Mouse (Mus musculus) hindbrain, postnatal 0 days (tissue): ENCODE data around the gene Lamp1. TPM values are rescaled to one million over a fixed set of nuclear protein-coding genes. Genes with fewer than 3 reads are reported as not detected.

Experiments used
- ATAC-seq: fragments of 200-750 bp; cut with Nextera tagmentation; 2 replicates; pipeline ENCODE4 v1.8.0; 2017; ENCODE audit warnings: mild to moderate bottlenecking, moderate TSS enrichment, moderate library complexity
- DNase-seq: peaks from one replicate; pipeline ENCODE4 v3.0.0-alpha.2; 2015; ENCODE audit warnings: low spot score
- H3K27ac ChIP-seq: fragments of 300-500 bp; sonication (generic); 2 replicates; pipeline ENCODE4 v1.5.1; 2014; ENCODE audit warnings: mild to moderate bottlenecking
- H3K27me3 ChIP-seq: fragments of 300-500 bp; sonication (generic); 2 replicates; pipeline ENCODE4 v1.6.1; 2014; ENCODE audit warnings: low read length, mixed read lengths; ENCODE audit not compliant: insufficient read depth
- H3K36me3 ChIP-seq: fragments of 300-500 bp; sonication (generic); 2 replicates; pipeline ENCODE4 v1.6.1; 2014; ENCODE audit warnings: low read length, mixed read lengths; ENCODE audit not compliant: insufficient read depth
- H3K4me1 ChIP-seq: fragments of 300-500 bp; sonication (generic); 2 replicates; pipeline ENCODE4 v1.6.1; 2014; ENCODE audit warnings: antibody characterized with exemption, low read length, mixed read lengths; ENCODE audit not compliant: insufficient read depth
- H3K4me2 ChIP-seq: fragments of 300-500 bp; sonication (generic); 2 replicates; pipeline ENCODE4 v1.6.1; 2014; ENCODE audit warnings: low read depth, mild to moderate bottlenecking, low read length, moderate library complexity, mixed read lengths
- H3K4me3 ChIP-seq: fragments of 300-500 bp; sonication (generic); 2 replicates; pipeline ENCODE4 v1.5.1; 2014; ENCODE audit warnings: low read length
- H3K9ac ChIP-seq: fragments of 300-500 bp; sonication (generic); replicated peaks from 2 replicates; pipeline ENCODE4 v1.6.1; 2014; ENCODE audit warnings: mild to moderate bottlenecking, low read length, moderate library complexity, mixed read lengths
- H3K9me3 ChIP-seq: fragments of 300-500 bp; sonication (generic); 2 replicates; pipeline ENCODE4 v1.6.1; 2016; ENCODE audit warnings: low read length, mixed read lengths
- CTCF ChIP-seq: IDR thresholded peaks from 2 replicates; pipeline ENCODE4 v1.5.1; 2016; ENCODE audit warnings: antibody characterized with exemption, control low read depth, low read depth
- WGBS: fragments of 180-500 bp; shearing (Covaris S2); extraction: QIAGEN DNeasy Blood & Tissue Kit; methylation state at CpG from one replicate; pipeline ENCODE4 v1.1.7; 2014; 5-methylcytosine and 5-hydroxymethylcytosine counted together
- polyA plus RNA-seq: library from polyadenylated mRNA; unstranded; fragments of >200 nt; fragmentation: Nextera tagmentation; extraction: Ambion mirVana; gene quantifications from 2 replicates; pipeline ENCODE4 v1.2.1, GENCODE M21; 2015
- total RNA-seq: library from RNA; depleted of rRNA; stranded (reverse); fragments of >200 nt; gene quantifications from 2 replicates; pipeline ENCODE4 v1.2.3, GENCODE M21; 2014; rRNA removed

Gene Lamp1
- total RNA-seq (317 and 341 TPM in 2 replicates), polyA plus RNA-seq (400 and 402 TPM in 2 replicates)

DNA sequence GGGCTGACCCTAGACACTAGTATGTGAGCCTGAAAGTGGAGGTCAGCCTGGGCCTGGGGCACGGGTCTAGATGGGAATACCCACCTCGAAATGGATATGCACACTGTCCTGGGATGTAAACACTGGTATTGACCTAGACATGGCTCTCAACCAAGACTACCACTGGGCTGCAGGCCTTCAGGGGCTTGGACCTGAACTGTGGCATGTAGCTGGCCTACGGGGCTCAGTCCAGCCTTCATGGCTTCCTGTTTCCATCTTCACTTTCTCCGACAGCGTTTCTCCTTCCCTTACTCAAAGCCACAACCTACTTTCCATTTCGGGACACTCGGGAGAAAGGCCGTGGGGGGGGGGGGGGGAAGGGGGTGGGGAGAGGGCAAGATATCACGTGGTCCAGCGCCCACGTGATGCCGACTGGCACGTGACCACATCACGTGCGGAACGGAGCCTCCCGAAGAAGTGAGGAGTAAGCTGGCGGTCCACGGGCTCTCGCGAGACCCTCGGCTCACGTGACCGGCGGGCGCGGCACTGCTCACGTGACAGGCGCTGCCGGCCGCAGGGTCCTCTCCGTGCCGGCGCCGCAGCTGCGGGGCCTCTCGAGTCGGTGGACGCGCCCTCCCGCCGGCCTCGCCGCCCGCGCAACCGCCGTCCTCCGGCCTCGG, at the start of gene Lamp1:
Gene Lamp1 (plus strand): TSS at position 444 of the 659 bp plus-strand sequence.
- Histone ChIP-seq H3K9me3 (no peaks in the 10 kb centered on the region), H3K4me2 (peak within 1 kb of the TSS; percentile 87), H3K4me1 (no peaks in the 10 kb centered on the region), H3K27ac (peak within 1 kb of the TSS; percentile 83), H3K4me3 (peak within 1 kb of the TSS; percentile 72), H3K9ac (peak within 1 kb of the TSS; percentile 82), H3K27me3 (no peaks in the 10 kb centered on the region), H3K36me3 (no peaks in the 10 kb centered on the region)
- ATAC-seq (peak; percentile 98), DNase-seq (peak; percentile 100)
- no peak for TF ChIP-seq CTCF
- WGBS: 2% methylated on average over 50 of the region's 50 CpGs

DNA sequence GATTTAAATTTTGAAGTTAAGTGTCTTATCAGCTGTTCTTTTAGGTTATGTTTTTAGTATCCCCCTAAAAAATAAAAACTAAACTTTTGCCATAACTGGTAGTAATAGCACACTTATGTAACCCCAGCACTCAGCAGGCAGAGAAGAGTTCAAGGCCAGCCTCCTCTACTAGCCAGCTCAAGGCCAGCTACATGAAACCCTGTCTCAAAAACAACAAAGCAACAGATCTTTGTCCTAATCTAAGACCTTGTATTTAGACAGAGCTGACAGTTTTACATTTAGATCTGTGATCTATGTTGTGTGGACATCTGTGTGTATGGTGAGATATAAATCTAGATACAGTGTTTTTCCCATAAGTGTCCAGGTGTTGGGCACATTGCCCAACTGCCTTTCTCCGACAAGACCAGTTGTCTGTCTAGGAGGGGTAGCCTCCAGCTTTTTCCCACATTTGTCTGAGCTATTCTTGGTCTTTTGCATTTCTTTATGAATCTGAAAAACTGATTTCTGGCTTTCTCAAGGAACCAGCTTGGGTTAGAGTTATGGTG, 49.5 kb upstream of the Lamp1 start:
- no peaks in the 10 kb centered on the region for H3K36me3 ChIP-seq
- H3K9me3 ChIP-seq: no peaks in the 10 kb centered on the region
- no peak overlapping the region for H3K4me2 ChIP-seq
- 58% methylated on average over 1 of the region's 1 CpGs for WGBS
- no peak overlapping the region for H3K27ac ChIP-seq
- H3K4me3 ChIP-seq: no peak overlapping the region
- no peak for ATAC-seq
- no peak for TF ChIP-seq CTCF
- peaks cover 7% of the 10 kb centered on the region; the same call in 1 of the 2 replicates for H3K4me1 ChIP-seq
- H3K9ac ChIP-seq: no peak overlapping the region
- no peaks in the 10 kb centered on the region for H3K27me3 ChIP-seq
- no peak for DNase-seq

DNA sequence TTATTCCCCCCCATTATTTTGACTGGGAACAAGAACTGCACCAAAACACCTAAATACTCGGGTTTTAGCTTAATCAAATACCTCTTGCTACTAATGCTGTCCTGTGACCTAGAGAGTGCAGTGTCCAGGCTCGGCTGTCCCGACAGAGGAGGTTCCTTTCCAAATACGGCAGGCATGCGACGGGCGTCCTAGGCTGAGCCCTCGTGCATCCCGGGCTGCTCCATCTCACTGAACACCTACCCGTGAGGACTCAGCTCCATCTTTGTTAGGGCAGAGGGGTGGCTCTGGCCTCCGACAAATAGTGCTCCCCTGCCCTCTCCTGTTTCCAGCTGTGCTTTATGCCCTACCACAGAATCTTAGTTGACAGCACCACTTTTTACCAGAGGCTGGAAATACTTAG, 47.0 kb upstream of the Lamp1 start:
- H3K4me3 ChIP-seq: no peak overlapping the region
- 88% methylated on average over 11 of the region's 11 CpGs for WGBS
- DNase-seq (no peak), ATAC-seq (0 out of 2 replicates have a peak, but pooled peaks have one; percentile 27)
- no peak overlapping the region for H3K27ac ChIP-seq
- H3K9ac ChIP-seq: no peak overlapping the region
- no peak overlapping the region for H3K4me2 ChIP-seq
- H3K36me3 ChIP-seq: no peaks in the 10 kb centered on the region
- no peak for TF ChIP-seq CTCF
- no peaks in the 10 kb centered on the region for H3K9me3 ChIP-seq
- H3K4me1 ChIP-seq: peaks cover 7% of the 10 kb centered on the region; the same call in 1 of the 2 replicates
- no peaks in the 10 kb centered on the region for H3K27me3 ChIP-seq

DNA sequence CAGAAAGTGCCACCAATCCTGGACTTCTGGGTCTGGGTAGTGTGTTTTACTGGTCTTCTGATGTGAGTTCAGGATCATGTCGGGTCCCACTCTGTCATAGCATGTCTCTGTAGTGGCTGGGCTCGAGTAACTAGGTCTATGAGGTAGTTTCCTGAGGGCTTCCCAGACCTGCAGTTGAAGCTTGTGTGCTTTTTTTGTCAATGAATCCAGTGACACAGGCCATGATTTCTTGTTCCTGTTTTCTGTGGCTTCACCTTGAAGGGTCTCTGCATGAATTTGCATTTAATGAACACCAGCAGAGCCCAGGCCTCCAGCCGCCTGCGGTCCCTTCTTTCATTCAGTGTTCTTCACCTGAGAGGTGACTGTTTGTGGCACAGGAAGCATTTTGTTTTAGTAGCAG, 45.7 kb upstream of the Lamp1 start:
- peaks cover 7% of the 10 kb centered on the region; the same call in 1 of the 2 replicates for H3K4me1 ChIP-seq
- no peak for TF ChIP-seq CTCF
- no peak overlapping the region for H3K4me2 ChIP-seq
- no peak overlapping the region for H3K27ac ChIP-seq
- ATAC-seq (no peak), DNase-seq (no peak)
- H3K9ac ChIP-seq: no peak overlapping the region
- no peak overlapping the region for H3K4me3 ChIP-seq
- H3K27me3 ChIP-seq: no peaks in the 10 kb centered on the region
- 90% methylated on average over 4 of the region's 4 CpGs for whole genome bisulfite sequencing
- no peaks in the 10 kb centered on the region for H3K9me3 ChIP-seq
- peaks cover 7% of the 10 kb centered on the region; the same call in 1 of the 2 replicates for H3K36me3 ChIP-seq

DNA sequence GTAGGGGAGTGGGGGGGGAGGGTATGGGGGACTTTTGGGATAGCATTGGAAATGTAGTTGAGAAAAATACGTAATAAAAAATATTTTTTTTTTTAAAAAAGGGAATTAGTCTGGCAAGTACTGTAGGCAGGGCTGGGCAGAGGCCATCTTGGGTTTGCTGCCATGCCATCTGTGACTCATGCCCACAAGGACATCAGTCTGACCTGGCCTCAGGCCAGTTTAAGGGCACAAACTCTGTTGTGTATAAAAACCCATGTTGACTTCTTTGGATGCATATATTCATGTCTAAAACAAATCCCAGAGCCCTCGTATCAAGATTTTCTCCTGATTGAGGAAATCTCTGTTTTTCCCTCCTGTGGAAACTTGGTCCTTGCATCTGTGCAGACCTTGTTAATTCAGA, 41.9 kb upstream of the Lamp1 start:
- no peaks in the 10 kb centered on the region for H3K27me3 ChIP-seq
- no peak overlapping the region for H3K4me2 ChIP-seq
- no peak overlapping the region for H3K27ac ChIP-seq
- no peaks in the 10 kb centered on the region for H3K4me1 ChIP-seq
- peaks cover 14% of the 10 kb centered on the region; the same call in 1 of the 2 replicates for H3K36me3 ChIP-seq
- H3K4me3 ChIP-seq: no peak overlapping the region
- 93% methylated on average over 2 of the region's 2 CpGs for WGBS
- H3K9ac ChIP-seq: no peak overlapping the region
- no peak for DNase-seq
- TF ChIP-seq CTCF: no peak
- H3K9me3 ChIP-seq: no peaks in the 10 kb centered on the region
- no peak for ATAC-seq

DNA sequence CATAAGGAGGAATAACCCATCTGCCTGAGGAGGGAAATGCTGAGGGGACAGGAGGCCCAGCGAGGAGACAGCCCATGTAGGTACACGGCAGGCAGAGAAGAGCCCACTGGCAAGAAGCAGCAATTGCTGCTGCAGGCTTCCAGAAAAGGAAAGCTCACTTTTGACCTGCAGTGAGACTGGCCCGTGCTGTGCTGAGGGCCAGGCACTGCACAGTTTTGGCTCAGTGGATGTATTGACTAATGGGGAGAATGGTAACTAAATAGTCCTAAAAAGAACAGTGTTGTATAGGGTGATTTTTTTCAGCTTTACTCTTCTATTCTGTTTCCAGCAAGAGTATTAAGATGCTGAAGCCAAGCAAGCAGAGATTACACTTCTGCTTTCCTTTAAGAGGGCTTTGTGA, 40.4 kb upstream of the Lamp1 start:
- no peaks in the 10 kb centered on the region for H3K27me3 ChIP-seq
- ATAC-seq: no peak
- no peaks in the 10 kb centered on the region for H3K4me1 ChIP-seq
- H3K4me2 ChIP-seq: no peak overlapping the region
- H3K9me3 ChIP-seq: no peaks in the 10 kb centered on the region
- no peak overlapping the region for H3K27ac ChIP-seq
- no peak for DNase-seq
- H3K9ac ChIP-seq: no peak overlapping the region
- WGBS: 82% methylated on average over 3 of the region's 3 CpGs
- no peak for TF ChIP-seq CTCF
- H3K4me3 ChIP-seq: no peak overlapping the region
- H3K36me3 ChIP-seq: peaks cover 17% of the 10 kb centered on the region
